Mouse (Mus musculus) intestine, embryonic 14.5 days (tissue): Measurements from ENCODE around the gene Mesp1. TPM values are rescaled to one million over a fixed set of nuclear protein-coding genes. Genes with fewer than 3 reads are reported as not detected.
"Not testable (repeated sequence)": the region's sequence is repeated elsewhere in the genome, so short reads cannot be mapped to it uniquely, and the experiment has no call there.

Experiments used
- ATAC-seq: fragments of 200-750 bp; cut with Nextera tagmentation; replicated peaks from 2 replicates; pipeline ENCODE4 v1.8.0; 2017; ENCODE audit warnings: low read depth, moderate number of reproducible peaks, moderate TSS enrichment, moderate library complexity; ENCODE audit not compliant: low FRiP score, low TSS enrichment
- DNase-seq: peaks from one replicate; pipeline ENCODE4 v3.0.0-alpha.2; 2018; ENCODE audit warnings: low spot score
- H3K27ac ChIP-seq: fragments of 300-500 bp; sonication (generic); 2 replicates; pipeline ENCODE4 v1.5.1; 2014; ENCODE audit warnings: low read depth, mild to moderate bottlenecking, control low read depth
- H3K27me3 ChIP-seq: fragments of 300-500 bp; sonication (generic); replicated peaks from 2 replicates; pipeline ENCODE4 v1.6.1; 2014; ENCODE audit warnings: low read length, control low read depth; ENCODE audit not compliant: control insufficient read depth, insufficient read depth
- H3K36me3 ChIP-seq: fragments of 300-500 bp; sonication (generic); 2 replicates; pipeline ENCODE4 v1.6.1; 2014; ENCODE audit warnings: low read length, control low read depth; ENCODE audit not compliant: control insufficient read depth, insufficient read depth
- H3K4me1 ChIP-seq: fragments of 300-500 bp; sonication (generic); replicated peaks from 2 replicates; pipeline ENCODE4 v1.6.1; 2014; ENCODE audit warnings: low read length, control low read depth, mixed read lengths; ENCODE audit not compliant: control insufficient read depth, insufficient read depth
- H3K4me2 ChIP-seq: fragments of 300-500 bp; sonication (generic); 2 replicates; pipeline ENCODE4 v1.6.1; 2014; ENCODE audit warnings: low read length
- H3K4me3 ChIP-seq: fragments of 300-500 bp; sonication (generic); 2 replicates; pipeline ENCODE4 v1.5.1; 2014; ENCODE audit warnings: low read depth, low read length, control low read depth, mixed read lengths
- H3K9ac ChIP-seq: fragments of 300-500 bp; sonication (generic); 2 replicates; pipeline ENCODE4 v1.6.1; 2014; ENCODE audit warnings: mild to moderate bottlenecking, low read length
- H3K9me3 ChIP-seq: fragments of 300-500 bp; sonication (generic); 2 replicates; pipeline ENCODE4 v1.6.1; 2016; ENCODE audit warnings: low read length, control low read depth; ENCODE audit not compliant: control insufficient read depth
- WGBS: fragments of 180-500 bp; shearing (Covaris S2); extraction: QIAGEN DNeasy Blood & Tissue Kit; methylation state at CpG from one replicate; pipeline ENCODE4 v1.1.7; 2014; 5-methylcytosine and 5-hydroxymethylcytosine counted together
- polyA plus RNA-seq: library from polyadenylated mRNA; unstranded; fragments of >200 nt; fragmentation: Nextera tagmentation; extraction: Ambion mirVana; gene quantifications from 2 replicates; pipeline ENCODE4 v1.2.1, GENCODE M21; 2014

Mesp1 gene
- polyA plus RNA-seq, 1 experiment from 2014 or later = 0.19 TPM

DNA sequence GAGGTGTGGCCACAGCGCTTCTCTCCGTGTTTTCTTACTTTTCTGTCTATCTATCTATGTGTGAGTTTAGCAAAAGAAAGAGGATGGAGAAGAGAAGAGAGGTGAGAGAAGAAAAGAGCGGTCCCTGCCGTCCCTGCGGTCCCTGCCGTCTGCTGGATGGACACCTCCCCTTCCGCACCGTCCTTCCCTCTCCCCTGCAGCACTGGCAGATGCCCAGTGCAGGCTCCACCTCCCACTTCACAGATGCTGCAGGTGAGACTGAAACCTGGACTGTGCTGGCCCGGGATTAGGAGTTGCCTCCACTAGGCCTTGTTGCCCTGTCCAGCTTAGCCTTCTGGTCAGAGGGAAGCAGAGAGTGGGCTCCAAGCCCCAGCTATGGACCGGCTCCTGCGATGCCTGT, 7.8 kb upstream of the Mesp1 start:
- 72% methylated on average over 11 of the region's 11 CpGs for WGBS
- no peaks in the 10 kb centered on the region for H3K36me3 ChIP-seq
- H3K4me1 ChIP-seq = no peaks in the 10 kb centered on the region
- ATAC-seq (no peak), DNase-seq (no peak)
- H3K27ac ChIP-seq = no peak overlapping the region
- H3K9ac ChIP-seq = no peak overlapping the region
- no peaks in the 10 kb centered on the region for H3K27me3 ChIP-seq
- no peaks in the 10 kb centered on the region for H3K9me3 ChIP-seq
- H3K4me3 ChIP-seq = no peak overlapping the region
- no peak overlapping the region for H3K4me2 ChIP-seq

DNA sequence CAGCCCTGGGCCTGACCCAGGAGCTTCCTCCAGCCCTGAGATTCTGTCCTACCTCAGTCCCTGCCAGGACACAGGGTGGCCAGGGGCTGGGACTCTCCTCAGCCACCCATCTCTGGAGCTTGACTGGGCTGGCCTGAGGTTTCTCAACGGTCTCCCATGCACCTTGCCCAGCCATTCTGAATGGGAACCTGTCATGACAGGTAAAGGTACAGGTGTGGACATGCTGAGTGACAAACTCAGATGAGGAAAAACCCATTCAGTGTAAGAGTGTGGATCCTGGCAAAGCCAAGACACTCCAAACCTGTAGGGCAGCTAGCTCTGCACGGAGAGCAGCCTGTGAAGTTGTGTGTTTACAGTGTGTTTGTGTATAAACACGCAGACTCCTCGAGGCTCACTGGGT, 6.7 kb upstream of the Mesp1 start:
- no peak overlapping the region for H3K4me2 ChIP-seq
- H3K4me1 ChIP-seq = no peaks in the 10 kb centered on the region
- 78% methylated on average over 4 of the region's 4 CpGs for WGBS
- H3K9me3 ChIP-seq = no peaks in the 10 kb centered on the region
- no peaks in the 10 kb centered on the region for H3K36me3 ChIP-seq
- H3K27me3 ChIP-seq = 0 out of 2 replicates have a peak, but pooled peaks cover 2% of the 10 kb centered on the region
- H3K9ac ChIP-seq = no peak overlapping the region
- H3K4me3 ChIP-seq = no peak overlapping the region
- DNase-seq = no peak
- H3K27ac ChIP-seq = no peak overlapping the region
- ATAC-seq = no peak

DNA sequence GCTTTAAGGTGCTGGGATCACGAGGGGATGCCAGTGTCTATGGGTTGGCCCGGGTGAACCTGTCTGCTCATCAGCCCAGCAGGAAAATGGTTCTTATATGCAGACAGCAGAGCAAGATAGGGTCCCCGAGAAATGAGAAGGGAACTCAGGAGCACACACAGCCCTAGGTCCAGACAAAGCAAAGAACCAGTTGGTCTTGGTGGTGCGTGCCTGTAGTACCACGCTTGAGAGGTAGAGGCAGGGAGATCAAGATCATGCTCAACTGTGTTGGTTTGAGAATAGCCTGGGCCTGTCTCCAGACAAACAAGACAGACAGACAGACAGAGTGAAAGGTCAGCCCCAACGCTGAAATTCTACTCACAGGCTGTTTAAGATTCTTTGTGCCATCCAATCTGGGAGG, 5.9 kb upstream of the Mesp1 start:
- ATAC-seq = no peak
- Histone ChIP-seq H3K4me3 (no peak overlapping the region), H3K36me3 (no peaks in the 10 kb centered on the region), H3K4me2 (no peak overlapping the region), H3K27ac (no peak overlapping the region), H3K9me3 (no peaks in the 10 kb centered on the region), H3K9ac (no peak overlapping the region), H3K27me3 (peaks cover 10% of the 10 kb centered on the region), H3K4me1 (no peaks in the 10 kb centered on the region)
- DNase-seq = no peak
- 70% methylated on average over 6 of the region's 6 CpGs for WGBS

GRCm38 (mm10) chr7:79799048-79799447, 5.5 kb upstream of the Mesp1 start:
- no peak overlapping the region for H3K27ac ChIP-seq
- H3K4me1 ChIP-seq = no peaks in the 10 kb centered on the region
- DNase-seq (peak; percentile 96), ATAC-seq (no peak)
- peaks cover 15% of the 10 kb centered on the region for H3K27me3 ChIP-seq
- H3K4me2 ChIP-seq = no peak overlapping the region
- H3K4me3 ChIP-seq = no peak overlapping the region
- no peaks in the 10 kb centered on the region for H3K9me3 ChIP-seq
- no peaks in the 10 kb centered on the region for H3K36me3 ChIP-seq
- no peak overlapping the region for H3K9ac ChIP-seq
- WGBS = 3% methylated on average over 8 of the region's 8 CpGs

GRCm38 (mm10) chr7:79798606-79799005, 5.0 kb upstream of the Mesp1 start:
- DNase-seq (no peak), ATAC-seq (no peak; the same call in 1 of the 2 replicates)
- Histone ChIP-seq H3K4me3 (no peak overlapping the region), H3K27me3 (peaks cover 19% of the 10 kb centered on the region), H3K9me3 (no peaks in the 10 kb centered on the region), H3K4me1 (no peaks in the 10 kb centered on the region), H3K27ac (no peak overlapping the region), H3K9ac (no peak overlapping the region), H3K36me3 (no peaks in the 10 kb centered on the region), H3K4me2 (no peak overlapping the region)
- 18% methylated on average over 5 of the region's 5 CpGs for WGBS

- Histone ChIP-seq H3K27ac (no peak overlapping the region), H3K4me2 (peak overlapping the region; percentile 81), H3K4me1 (0 out of 2 replicates have a peak, but pooled peaks cover 4% of the 10 kb centered on the region), H3K4me3 (peak overlapping the region; percentile 41), H3K36me3 (no peaks in the 10 kb centered on the region), H3K27me3 (peaks cover 49% of the 10 kb centered on the region), H3K9ac (peak overlapping the region; percentile 27), H3K9me3 (no peaks in the 10 kb centered on the region)
- DNase-seq (peak; percentile 83), ATAC-seq (peak; percentile 37)
- WGBS = 1% methylated on average over 80 of the region's 80 CpGs
Observed at GRCm38 (mm10) chr7:79792635-79793421, 760 bp downstream of the Mesp1 start.

DNA sequence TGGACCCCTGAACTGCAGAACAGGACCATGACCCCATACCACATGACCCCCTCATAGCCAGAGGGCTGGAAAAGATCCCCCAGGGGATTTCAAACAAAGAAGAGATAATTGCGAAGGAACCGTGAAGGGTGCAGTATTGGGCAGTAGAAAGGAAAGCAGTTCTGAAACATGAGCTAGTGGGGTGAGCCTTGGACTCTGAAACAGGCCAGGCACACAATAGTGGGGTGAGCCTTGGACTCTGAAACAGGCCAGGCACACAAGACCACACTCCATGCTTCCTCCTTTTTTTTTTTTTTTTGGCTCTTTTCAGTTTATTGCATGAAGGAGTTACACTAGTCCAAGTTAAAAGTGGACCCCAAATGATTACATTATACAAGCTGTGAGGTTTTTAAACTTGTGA, 3.8 kb downstream of the Mesp1 start:
- WGBS = 28% methylated on average over 2 of the region's 2 CpGs
- H3K4me1 ChIP-seq, H3K9ac ChIP-seq, DNase-seq, H3K27ac ChIP-seq, H3K4me3 ChIP-seq, H3K4me2 ChIP-seq, ATAC-seq, H3K9me3 ChIP-seq, H3K36me3 ChIP-seq: not testable (repeated sequence)
- H3K27me3 ChIP-seq = peaks cover 42% of the 10 kb centered on the region

- Histone ChIP-seq H3K27ac (no peak overlapping the region), H3K9me3 (no peaks in the 10 kb centered on the region), H3K9ac (no peak overlapping the region), H3K27me3 (peaks cover 7% of the 10 kb centered on the region), H3K4me2 (no peak overlapping the region), H3K4me3 (no peak overlapping the region), H3K4me1 (no peaks in the 10 kb centered on the region), H3K36me3 (no peaks in the 10 kb centered on the region)
- ATAC-seq = peak; percentile 56
- DNase-seq = peak; percentile 86
- WGBS = 21% methylated on average over 6 of the region's 6 CpGs
Observed at GRCm38 (mm10) chr7:79786295-79786694, 7.3 kb downstream of the Mesp1 start.

GRCm38 (mm10) chr7:79782516-79782855, 11.1 kb downstream of the Mesp1 start:
- Histone ChIP-seq H3K9ac (no peak overlapping the region), H3K9me3 (no peaks in the 10 kb centered on the region), H3K27me3 (no peaks in the 10 kb centered on the region), H3K4me1 (peaks cover 3% of the 10 kb centered on the region; the same call in 1 of the 2 replicates), H3K36me3 (no peaks in the 10 kb centered on the region), H3K4me3 (no peak overlapping the region), H3K4me2 (no peak overlapping the region), H3K27ac (no peak overlapping the region)
- 87% methylated on average over 2 of the region's 2 CpGs for WGBS
- no peak for DNase-seq
- ATAC-seq = no peak
